Mouse (Mus musculus) limb, embryonic 13.5 days (tissue): ENCODE measurements at regions not wholly inside any gene's neighbourhood (a gene's known extent, or its start where the extent isn't known, plus 50 kb on each side); places are given as distances from the start of the nearest gene placed in this dataset.
A peak's percentile ranks its signal among the peaks of the same experiment; 100 is the strongest.

Experiments used
- ATAC-seq: fragments of 200-750 bp; cut with Nextera tagmentation; 2 replicates; pipeline ENCODE4 v1.8.0; 2017; ENCODE audit warnings: low read depth, moderate number of reproducible peaks, moderate TSS enrichment; ENCODE audit not compliant: low FRiP score
- H3K27ac ChIP-seq: fragments of 300-500 bp; sonication (generic); 2 replicates; pipeline ENCODE4 v1.5.1; 2015; ENCODE audit warnings: inconsistent platforms, mild to moderate bottlenecking, moderate library complexity
- H3K27me3 ChIP-seq: fragments of 300-500 bp; sonication (generic); 2 replicates; pipeline ENCODE4 v1.6.1; 2015; ENCODE audit warnings: mild to moderate bottlenecking, inconsistent platforms
- H3K36me3 ChIP-seq: fragments of 300-500 bp; sonication (generic); 2 replicates; pipeline ENCODE4 v1.6.1; 2015; ENCODE audit warnings: inconsistent platforms, mild to moderate bottlenecking, moderate library complexity
- H3K4me1 ChIP-seq: fragments of 300-500 bp; sonication (generic); 2 replicates; pipeline ENCODE4 v1.6.1; 2015; ENCODE audit warnings: inconsistent platforms
- H3K4me2 ChIP-seq: fragments of 300-500 bp; sonication (generic); replicated peaks from 2 replicates; pipeline ENCODE4 v1.6.1; 2015; ENCODE audit warnings: inconsistent platforms, mild to moderate bottlenecking, moderate library complexity
- H3K4me3 ChIP-seq: fragments of 300-500 bp; sonication (generic); 2 replicates; pipeline ENCODE4 v1.5.1; 2015; ENCODE audit warnings: moderate library complexity, mild to moderate bottlenecking, inconsistent platforms
- H3K9ac ChIP-seq: fragments of 300-500 bp; sonication (generic); 2 replicates; pipeline ENCODE4 v1.6.1; 2015; ENCODE audit warnings: mild to moderate bottlenecking, inconsistent platforms
- H3K9me3 ChIP-seq: fragments of 300-500 bp; sonication (generic); 2 replicates; pipeline ENCODE4 v1.6.1; 2016; ENCODE audit warnings: inconsistent platforms
- WGBS: fragments of 180-500 bp; shearing (Covaris S2); methylation state at CpG from one replicate; pipeline ENCODE4 v1.1.7; 2015; 5-methylcytosine and 5-hydroxymethylcytosine counted together

DNA sequence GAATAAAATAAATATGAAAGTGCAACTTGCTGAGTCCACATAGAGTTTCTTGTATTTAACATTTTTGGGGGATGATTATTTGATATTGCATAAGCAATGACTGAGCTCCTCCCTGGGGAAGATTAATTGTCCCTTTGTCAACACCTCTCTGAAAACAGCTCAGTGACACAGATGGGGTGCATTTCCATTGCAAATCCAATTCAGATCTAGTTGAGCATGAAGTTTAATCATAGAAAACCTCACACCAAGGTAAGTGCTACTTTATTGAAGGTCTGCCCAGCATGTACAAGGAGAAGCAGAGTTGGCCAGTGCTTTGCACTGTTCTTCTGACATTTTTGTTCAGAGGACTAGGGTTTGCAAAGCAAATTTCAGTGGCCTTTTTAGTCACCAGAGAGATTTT is 827.5 kb upstream of the Cdh6 start:
- Histone ChIP-seq H3K4me2 (no peak overlapping the region), H3K27me3 (no peaks in the 10 kb centered on the region), H3K27ac (no peak overlapping the region), H3K36me3 (no peaks in the 10 kb centered on the region), H3K9ac (no peak overlapping the region), H3K4me1 (no peaks in the 10 kb centered on the region), H3K4me3 (no peak overlapping the region), H3K9me3 (no peaks in the 10 kb centered on the region)
- no peak for ATAC-seq

DNA sequence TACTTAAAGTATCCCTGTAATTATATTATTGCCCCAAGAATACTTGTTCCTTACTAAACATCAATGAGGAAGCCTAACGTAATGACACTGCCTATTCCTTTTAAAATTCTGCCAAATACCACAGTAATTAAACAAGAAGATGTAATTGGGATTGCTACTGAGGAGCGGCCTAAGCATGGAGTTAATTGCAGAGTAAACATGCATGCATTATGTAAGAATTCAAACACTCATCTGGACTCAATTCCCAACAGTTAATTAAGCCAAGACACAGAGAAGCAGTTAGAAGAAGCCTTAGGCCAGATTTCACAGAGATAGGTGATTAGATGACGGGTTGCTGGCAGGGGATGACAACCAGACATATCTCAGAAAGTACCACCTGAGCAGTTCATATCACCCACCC is 816.3 kb upstream of the Cdh6 start:
- no peak for ATAC-seq
- Histone ChIP-seq H3K27ac (no peak overlapping the region), H3K4me2 (no peak overlapping the region), H3K27me3 (no peaks in the 10 kb centered on the region), H3K9me3 (no peaks in the 10 kb centered on the region), H3K9ac (no peak overlapping the region), H3K36me3 (no peaks in the 10 kb centered on the region), H3K4me3 (no peak overlapping the region), H3K4me1 (peaks cover 3% of the 10 kb centered on the region)
- 45% methylated on average over 3 of the region's 3 CpGs for WGBS

DNA sequence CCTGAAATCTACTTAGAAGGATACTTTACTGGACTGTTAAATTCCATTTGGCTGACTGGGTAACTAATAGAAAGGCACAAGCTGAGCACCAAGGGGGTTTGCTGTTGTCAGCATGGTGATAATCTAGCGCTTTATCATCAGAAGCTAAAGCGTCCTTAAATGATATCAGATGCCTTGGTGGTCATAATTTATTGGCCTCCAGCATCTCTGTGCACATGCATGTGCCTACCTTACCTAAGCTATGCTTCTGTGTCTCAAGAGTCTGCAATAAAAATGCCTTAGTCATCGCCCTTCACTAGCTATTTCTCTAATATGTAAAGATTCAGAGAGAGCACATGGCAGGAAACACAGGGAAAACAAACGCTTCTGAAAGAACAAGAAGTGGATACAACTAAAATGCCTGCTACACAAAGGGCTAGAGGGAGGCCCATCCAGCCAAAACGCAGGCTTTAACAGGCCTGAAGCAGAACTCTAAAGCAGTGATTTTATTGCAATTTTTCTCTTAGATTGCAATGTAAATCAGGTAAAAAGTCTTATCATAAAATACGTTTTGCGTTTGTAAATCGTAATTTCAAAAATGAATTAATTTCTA is 815.5 kb upstream of the Cdh6 start:
- no peak overlapping the region for H3K9ac ChIP-seq
- no peaks in the 10 kb centered on the region for H3K27me3 ChIP-seq
- H3K27ac ChIP-seq = no peak overlapping the region
- H3K9me3 ChIP-seq = no peaks in the 10 kb centered on the region
- no peak overlapping the region for H3K4me2 ChIP-seq
- H3K36me3 ChIP-seq = no peaks in the 10 kb centered on the region
- ATAC-seq = no peak
- peaks cover 3% of the 10 kb centered on the region for H3K4me1 ChIP-seq
- 56% methylated on average over 8 of the region's 8 CpGs for WGBS
- H3K4me3 ChIP-seq = no peak overlapping the region

DNA sequence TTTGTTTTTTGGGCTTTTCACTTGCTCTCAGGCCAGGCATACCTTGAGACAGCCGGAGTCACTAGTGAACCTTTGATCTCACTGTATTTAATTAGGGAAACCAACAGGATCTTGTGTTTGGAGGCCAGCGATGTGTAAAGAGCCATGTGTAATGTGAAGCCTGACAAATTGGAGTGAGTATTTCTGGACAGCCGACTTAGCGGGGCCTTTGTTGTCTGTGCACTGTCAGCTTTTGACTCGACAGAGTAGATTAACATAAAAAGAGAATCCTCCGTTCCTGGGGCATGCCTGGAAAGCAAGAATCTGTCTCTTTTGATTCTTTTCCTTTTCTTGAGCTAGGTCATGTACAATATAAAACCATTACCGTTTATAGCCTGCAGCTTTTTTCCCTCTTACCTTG is 796.3 kb upstream of the Cdh6 start:
- H3K27ac ChIP-seq = no peak overlapping the region
- H3K36me3 ChIP-seq = no peaks in the 10 kb centered on the region
- no peak for ATAC-seq
- no peaks in the 10 kb centered on the region for H3K27me3 ChIP-seq
- 17% methylated on average over 7 of the region's 7 CpGs for WGBS
- H3K4me2 ChIP-seq = peak overlapping the region; percentile 7; the same call in 1 of the 2 replicates
- H3K4me3 ChIP-seq = no peak overlapping the region
- H3K9me3 ChIP-seq = no peaks in the 10 kb centered on the region
- H3K4me1 ChIP-seq = no peaks in the 10 kb centered on the region
- no peak overlapping the region for H3K9ac ChIP-seq
